Mouse (Mus musculus) cerebellum, adult 2 months (tissue): ENCODE data around the gene Arg2.

Experiments
- CTCF ChIP-seq: fragments of 200-500 bp; IDR thresholded peaks from 2 replicates; pipeline ENCODE4 v1.5.1; 2011; ENCODE audit warnings: low read depth, mild to moderate bottlenecking, control low read depth, low read length, moderate library complexity, borderline replicate concordance; ENCODE audit not compliant: insufficient read depth
- POLR2A ChIP-seq: fragments of 200-500 bp; IDR thresholded peaks from 2 replicates; pipeline ENCODE4 v1.6.1; 2011; ENCODE audit warnings: low read length, control low read depth, borderline replicate concordance; ENCODE audit not compliant: insufficient read depth

DNA sequence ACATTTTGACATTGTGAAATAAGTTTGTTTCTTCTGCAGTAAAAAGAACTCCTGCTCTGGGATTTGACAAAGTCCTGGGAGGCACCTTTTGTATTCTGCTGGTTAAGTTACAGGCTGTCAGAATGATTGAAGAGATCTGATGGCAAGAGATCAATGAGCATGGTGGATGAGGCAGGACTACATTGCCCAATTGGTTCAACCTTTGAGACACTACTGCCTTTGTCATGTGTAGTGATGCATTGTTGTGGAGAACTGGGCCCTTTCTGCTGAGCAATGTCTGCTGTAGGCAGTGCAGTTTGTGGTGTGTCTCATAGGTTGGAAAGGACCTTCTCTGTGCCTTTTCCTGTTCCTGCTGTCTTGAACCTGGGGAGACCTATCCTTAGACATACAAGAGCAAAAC lies 10.8 kb downstream of the Arg2 start:
- no peak for TF ChIP-seq CTCF
- no peak for TF ChIP-seq POLR2A
